Mouse (Mus musculus) neural tube, embryonic 11.5 days (tissue): ENCODE results near the gene Trpc4ap. TPM values are rescaled to one million over a fixed set of nuclear protein-coding genes. Genes with fewer than 3 reads are reported as not detected.

Source experiments
- ATAC-seq: fragments of 200-750 bp; cut with Nextera tagmentation; 2 replicates; pipeline ENCODE4 v1.8.0; 2017; ENCODE audit warnings: moderate number of reproducible peaks, mild to moderate bottlenecking, moderate TSS enrichment, moderate library complexity; ENCODE audit not compliant: insufficient read depth, low FRiP score, low TSS enrichment
- DNase-seq: peaks from one replicate; pipeline ENCODE4 v3.0.0-alpha.2; 2015; ENCODE audit warnings: low spot score
- H3K27ac ChIP-seq: fragments of 300-500 bp; sonication (generic); 2 replicates; pipeline ENCODE4 v1.5.1; 2014; ENCODE audit warnings: low read depth, mild to moderate bottlenecking, low read length
- H3K27me3 ChIP-seq: fragments of 300-500 bp; sonication (generic); 2 replicates; pipeline ENCODE4 v1.6.1; 2014; ENCODE audit warnings: mild to moderate bottlenecking, low read length, mixed read lengths; ENCODE audit not compliant: control insufficient read depth, insufficient read depth
- H3K36me3 ChIP-seq: fragments of 300-500 bp; sonication (generic); 2 replicates; pipeline ENCODE4 v1.6.1; 2014; ENCODE audit warnings: mild to moderate bottlenecking, low read length, moderate library complexity, mixed read lengths; ENCODE audit not compliant: control insufficient read depth, insufficient read depth
- H3K4me1 ChIP-seq: fragments of 300-500 bp; sonication (generic); 2 replicates; pipeline ENCODE4 v1.6.1; 2014; ENCODE audit warnings: low read length, mixed read lengths; ENCODE audit not compliant: control insufficient read depth, insufficient read depth
- H3K4me2 ChIP-seq: fragments of 300-500 bp; sonication (generic); 2 replicates; pipeline ENCODE4 v1.6.1; 2014; ENCODE audit warnings: low read depth, mild to moderate bottlenecking, moderate library complexity
- H3K4me3 ChIP-seq: fragments of 300-500 bp; sonication (generic); 2 replicates; pipeline ENCODE4 v1.5.1; 2014; ENCODE audit warnings: low read depth, low read length
- H3K9ac ChIP-seq: fragments of 300-500 bp; sonication (generic); 2 replicates; pipeline ENCODE4 v1.6.1; 2014; ENCODE audit warnings: mild to moderate bottlenecking, low read length
- H3K9me3 ChIP-seq: fragments of 300-500 bp; sonication (generic); 2 replicates; pipeline ENCODE4 v1.6.1; 2016; ENCODE audit warnings: low read length; ENCODE audit not compliant: control insufficient read depth
- WGBS: fragments of 180-500 bp; shearing (Covaris S2); extraction: QIAGEN DNeasy Blood & Tissue Kit; methylation state at CpG from one replicate; pipeline ENCODE4 v1.1.7; 2014; 5-methylcytosine and 5-hydroxymethylcytosine counted together
- polyA plus RNA-seq: library from polyadenylated mRNA; unstranded; fragments of >200 nt; fragmentation: Nextera tagmentation; extraction: Ambion mirVana; gene quantifications from 2 replicates; pipeline ENCODE4 v1.2.1, GENCODE M21; 2014

Gene Trpc4ap
- polyA plus RNA-seq, 1 experiment from 2014 or later, result 166 TPM

GRCm38 (mm10) chr2:155673546-155673945, 18.6 kb downstream of the Trpc4ap start:
- Histone ChIP-seq H3K4me1 (no peaks in the 10 kb centered on the region), H3K4me3 (no peak overlapping the region), H3K36me3 (no peaks in the 10 kb centered on the region), H3K9ac (no peak overlapping the region), H3K4me2 (no peak overlapping the region), H3K9me3 (no peaks in the 10 kb centered on the region), H3K27me3 (no peaks in the 10 kb centered on the region), H3K27ac (no peak overlapping the region)
- DNase-seq (peak; percentile 64), ATAC-seq (no peak)
- 31% methylated on average over 2 of the region's 2 CpGs for WGBS

DNA sequence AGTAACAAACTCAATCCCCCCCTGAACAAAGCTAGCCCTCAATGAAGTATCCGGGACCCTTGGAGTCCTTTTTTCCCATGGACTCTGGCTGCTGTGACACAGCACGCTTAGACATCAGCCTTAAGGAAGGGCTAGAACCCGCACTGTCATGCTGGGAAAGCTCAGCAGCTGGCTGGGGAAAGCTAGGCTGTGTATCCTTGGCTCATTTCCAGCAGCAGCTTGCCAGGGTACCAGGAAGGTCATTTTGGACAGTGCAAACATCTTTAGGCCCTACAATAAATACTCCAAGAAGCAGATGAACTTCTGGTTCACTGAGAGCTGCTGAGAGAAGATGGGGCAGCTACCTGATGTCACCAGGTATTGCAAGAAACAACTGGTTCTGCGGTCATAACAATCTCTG, 20.9 kb downstream of the Trpc4ap start:
- H3K36me3 ChIP-seq, result no peaks in the 10 kb centered on the region
- DNase-seq (no peak), ATAC-seq (no peak)
- H3K9ac ChIP-seq, result no peak overlapping the region
- 93% methylated on average over 4 of the region's 4 CpGs for WGBS
- H3K4me1 ChIP-seq, result no peaks in the 10 kb centered on the region
- no peak overlapping the region for H3K4me2 ChIP-seq
- H3K27ac ChIP-seq, result no peak overlapping the region
- no peaks in the 10 kb centered on the region for H3K9me3 ChIP-seq
- no peak overlapping the region for H3K4me3 ChIP-seq
- no peaks in the 10 kb centered on the region for H3K27me3 ChIP-seq

GRCm38 (mm10) chr2:155668461-155668860, 23.7 kb downstream of the Trpc4ap start:
- Histone ChIP-seq H3K4me1 (no peaks in the 10 kb centered on the region), H3K9ac (no peak overlapping the region), H3K4me2 (no peak overlapping the region), H3K36me3 (peaks cover 7% of the 10 kb centered on the region), H3K9me3 (no peaks in the 10 kb centered on the region), H3K4me3 (no peak overlapping the region), H3K27me3 (no peaks in the 10 kb centered on the region), H3K27ac (no peak overlapping the region)
- ATAC-seq, result no peak
- 83% methylated on average over 4 of the region's 4 CpGs for WGBS
- peak; percentile 32 for DNase-seq

- no peak overlapping the region for H3K4me2 ChIP-seq
- no peak overlapping the region for H3K4me3 ChIP-seq
- no peaks in the 10 kb centered on the region for H3K4me1 ChIP-seq
- no peak overlapping the region for H3K9ac ChIP-seq
- H3K9me3 ChIP-seq, result no peaks in the 10 kb centered on the region
- no peak for DNase-seq
- no peak overlapping the region for H3K27ac ChIP-seq
- WGBS, result 95% methylated on average over 8 of the region's 8 CpGs
- H3K36me3 ChIP-seq, result peaks cover 7% of the 10 kb centered on the region
- ATAC-seq, result no peak
- H3K27me3 ChIP-seq, result no peaks in the 10 kb centered on the region
These were observed 24.3 kb downstream of the Trpc4ap start for GRCm38 (mm10) chr2:155667881-155668280.

DNA sequence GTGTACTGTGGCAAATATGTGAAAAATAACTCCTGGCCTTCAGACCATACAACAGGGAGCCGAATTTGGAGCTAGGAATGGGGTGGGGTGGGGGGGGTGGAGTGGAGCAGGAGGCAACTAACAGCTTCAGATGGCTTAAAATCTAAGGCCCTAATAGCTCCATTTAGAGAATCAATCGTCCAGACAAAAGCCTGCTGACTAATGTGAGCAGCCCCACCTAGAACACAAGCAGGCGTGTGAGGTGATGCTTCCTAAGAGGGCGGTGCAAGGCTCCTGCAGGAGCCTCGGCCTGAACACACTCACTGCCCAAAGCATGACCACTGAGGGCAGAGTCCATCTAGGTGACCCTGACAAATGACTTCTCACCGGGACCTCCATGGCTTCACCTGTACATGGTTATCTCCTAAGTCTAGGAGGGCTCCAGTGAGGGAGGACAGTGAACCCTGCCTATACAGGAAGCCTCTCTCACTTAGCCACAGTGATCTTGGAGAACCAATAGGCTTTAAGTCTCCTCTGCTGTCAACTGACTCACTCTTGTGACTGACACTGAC, 28.2 kb downstream of the Trpc4ap start:
- H3K36me3 ChIP-seq, result peaks cover 13% of the 10 kb centered on the region
- H3K9me3 ChIP-seq, result no peaks in the 10 kb centered on the region
- H3K4me3 ChIP-seq, result no peak overlapping the region
- no peak overlapping the region for H3K27ac ChIP-seq
- ATAC-seq, result no peak
- 86% methylated on average over 6 of the region's 6 CpGs for WGBS
- no peak overlapping the region for H3K9ac ChIP-seq
- no peaks in the 10 kb centered on the region for H3K4me1 ChIP-seq
- H3K27me3 ChIP-seq, result no peaks in the 10 kb centered on the region
- no peak overlapping the region for H3K4me2 ChIP-seq
- no peak for DNase-seq

DNA sequence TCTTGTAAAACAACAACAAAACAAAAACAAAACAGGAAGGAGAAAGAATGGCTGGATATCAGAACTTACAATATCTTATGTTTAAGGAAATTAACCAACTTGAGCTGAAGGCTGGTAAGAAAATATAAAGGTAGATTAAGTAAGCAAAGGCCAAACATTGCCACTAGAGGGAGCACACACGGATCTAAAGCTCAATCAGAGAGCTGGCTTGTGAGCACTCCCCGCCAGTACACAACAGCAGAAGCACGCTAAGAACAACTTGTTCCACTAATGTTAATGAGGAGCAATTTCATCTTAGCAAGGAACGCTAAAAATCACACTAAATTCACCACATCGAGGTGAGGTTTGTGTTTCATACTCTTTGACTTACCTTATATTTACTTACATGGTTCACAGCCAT, 29.1 kb downstream of the Trpc4ap start:
- H3K4me3 ChIP-seq, result no peak overlapping the region
- DNase-seq (peak; percentile 30), ATAC-seq (no peak)
- no peak overlapping the region for H3K9ac ChIP-seq
- no peaks in the 10 kb centered on the region for H3K27me3 ChIP-seq
- H3K9me3 ChIP-seq, result no peaks in the 10 kb centered on the region
- H3K4me2 ChIP-seq, result no peak overlapping the region
- peaks cover 13% of the 10 kb centered on the region for H3K36me3 ChIP-seq
- H3K4me1 ChIP-seq, result no peaks in the 10 kb centered on the region
- 31% methylated on average over 5 of the region's 5 CpGs for WGBS
- H3K27ac ChIP-seq, result no peak overlapping the region

DNA sequence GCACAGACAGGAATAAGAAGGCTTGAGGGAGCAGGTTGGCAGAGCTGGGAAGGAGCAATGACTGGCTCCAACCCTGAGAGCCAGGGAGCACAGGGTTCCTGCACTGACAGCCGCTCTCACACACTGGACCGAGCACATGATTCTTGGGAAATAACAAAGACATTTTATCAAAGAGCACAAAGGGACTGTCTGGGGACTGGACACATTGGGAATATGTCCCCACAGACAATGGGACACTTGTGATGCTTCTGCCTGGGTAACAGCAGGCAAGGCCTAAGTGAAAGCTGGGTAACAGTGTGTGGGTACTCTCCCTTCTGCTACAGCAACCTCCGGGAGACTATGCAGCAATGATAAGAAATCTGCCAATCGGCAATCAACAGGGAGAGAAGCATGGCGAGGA, 29.8 kb downstream of the Trpc4ap start:
- ATAC-seq (no peak), DNase-seq (no peak)
- no peak overlapping the region for H3K4me2 ChIP-seq
- WGBS, result 86% methylated on average over 5 of the region's 5 CpGs
- H3K36me3 ChIP-seq, result peaks cover 13% of the 10 kb centered on the region
- H3K4me3 ChIP-seq, result no peak overlapping the region
- H3K27me3 ChIP-seq, result no peaks in the 10 kb centered on the region
- no peaks in the 10 kb centered on the region for H3K9me3 ChIP-seq
- H3K27ac ChIP-seq, result no peak overlapping the region
- H3K9ac ChIP-seq, result no peak overlapping the region
- H3K4me1 ChIP-seq, result no peaks in the 10 kb centered on the region

DNA sequence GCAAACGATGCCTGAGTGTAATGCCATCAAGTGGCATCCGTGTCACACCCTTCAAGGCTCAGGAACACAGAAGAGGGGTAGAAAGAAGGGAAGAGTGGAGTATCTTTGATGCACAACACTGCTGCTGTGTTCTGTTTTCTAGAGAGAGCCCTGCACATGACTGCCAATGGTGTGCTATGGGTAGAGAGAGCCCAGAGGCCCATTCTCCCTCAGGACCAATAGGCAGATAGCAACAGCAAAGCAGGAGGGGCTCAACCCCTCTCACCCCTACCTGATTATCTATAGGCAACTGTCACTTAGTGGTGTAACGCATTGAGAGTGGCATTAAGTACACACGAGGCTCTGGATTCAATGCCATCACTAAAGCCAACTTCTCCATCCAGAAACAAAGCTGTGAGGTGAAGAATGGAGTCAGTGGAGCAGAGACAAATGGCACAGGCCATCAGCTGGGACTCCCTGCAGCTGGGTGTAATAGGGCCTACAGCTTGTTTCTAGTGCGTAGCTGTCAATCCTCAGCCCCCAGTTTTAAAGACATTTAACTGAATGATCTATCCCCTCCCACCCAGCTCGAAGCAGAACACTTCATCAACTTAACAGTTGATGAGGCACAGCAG, 36.3 kb downstream of the Trpc4ap start:
- Histone ChIP-seq H3K4me1 (no peaks in the 10 kb centered on the region), H3K4me3 (no peak overlapping the region), H3K27me3 (no peaks in the 10 kb centered on the region), H3K27ac (no peak overlapping the region), H3K36me3 (peaks cover 20% of the 10 kb centered on the region), H3K9ac (no peak overlapping the region), H3K9me3 (no peaks in the 10 kb centered on the region), H3K4me2 (no peak overlapping the region)
- no peak for ATAC-seq
- DNase-seq, result no peak
- 55% methylated on average over 6 of the region's 6 CpGs for WGBS

DNA sequence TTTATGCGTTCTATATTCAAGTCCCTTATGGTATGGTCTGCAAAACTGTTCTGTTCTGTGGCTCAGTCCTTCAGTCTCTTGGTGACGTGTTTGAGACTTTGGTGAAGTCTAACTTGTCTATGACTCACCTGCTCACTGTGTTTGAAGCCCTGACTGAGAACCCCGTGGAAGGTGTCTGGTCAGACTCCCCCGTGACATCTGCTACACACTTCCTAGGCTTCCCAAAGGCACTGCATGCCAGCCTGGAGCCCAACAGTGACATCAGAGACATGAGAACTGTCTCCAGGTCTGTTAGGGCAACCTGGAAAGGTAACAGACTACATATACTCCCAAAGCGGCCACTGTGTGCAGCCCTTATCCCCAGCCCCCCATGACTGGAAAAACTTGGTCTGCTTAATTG, 39.6 kb downstream of the Trpc4ap start:
- Histone ChIP-seq H3K27me3 (no peaks in the 10 kb centered on the region), H3K4me3 (no peak overlapping the region), H3K9me3 (no peaks in the 10 kb centered on the region), H3K4me1 (no peaks in the 10 kb centered on the region), H3K9ac (no peak overlapping the region), H3K36me3 (peaks cover 23% of the 10 kb centered on the region), H3K4me2 (no peak overlapping the region), H3K27ac (no peak overlapping the region)
- 94% methylated on average over 5 of the region's 5 CpGs for WGBS
- no peak for DNase-seq
- ATAC-seq, result no peak
